ENCODE assay signal across 8 mouse cellular contexts in the genomic region with DNA sequence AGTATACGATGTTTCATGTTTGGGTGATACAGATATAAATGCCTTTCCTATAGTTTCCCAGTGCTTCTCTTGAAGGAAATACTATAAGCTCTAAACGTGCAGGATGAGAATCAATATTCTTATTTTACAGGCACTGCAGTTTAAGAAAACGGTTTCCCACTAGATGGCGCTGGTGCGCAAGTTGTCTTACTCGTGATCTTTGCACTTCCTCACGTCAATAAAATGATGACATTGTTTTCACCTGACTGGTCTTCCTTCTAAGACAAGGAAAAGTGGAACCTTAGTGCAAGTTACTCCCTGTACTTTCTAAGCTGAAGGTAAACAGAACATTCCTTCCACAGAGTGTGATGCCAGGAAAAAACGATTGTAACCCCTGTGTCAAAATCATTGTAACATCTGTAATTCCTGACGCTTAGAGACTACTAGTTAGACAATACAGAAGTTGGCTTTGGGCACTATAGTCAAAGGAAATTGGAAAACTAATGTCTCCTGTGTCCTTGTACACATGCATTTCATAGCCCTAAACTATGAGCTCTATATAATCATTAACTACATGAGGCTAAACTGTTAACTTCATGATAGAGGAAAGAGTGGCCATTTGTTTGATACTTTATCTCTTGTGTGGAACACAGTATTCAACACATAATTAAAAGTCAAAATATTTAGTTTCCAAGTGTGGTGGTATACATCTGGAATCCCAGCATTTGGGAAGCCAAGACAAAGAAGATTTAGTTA. TPM values are rescaled to one million over a fixed set of nuclear protein-coding genes. Genes with fewer than 3 reads are reported as not detected.
DNase-seq lines count a peak whose midpoint lies in the region; ATAC-seq and TF ChIP-seq lines count a peak whose summit lies in the region.

No protein-coding gene starts in this region.

- ATAC-seq in erythroid progenitor cell, adult 5-6 weeks (replicated peaks; ENCODE audit: low FRiP score, poor library complexity, severe bottlenecking), result no peak

- peak; percentile 93; the same call in 1 of the 2 replicates for TF ChIP-seq CTCF in layer of hippocampus, adult 2 months (conservative IDR thresholded peaks at IDR 0.05)

- no peak overlapping the region for H3K27ac ChIP-seq in layer of hippocampus, adult 2 months

- intact Hi-C loops in gastrocnemius, postnatal 14 days (cut with DNase I; ENCODE audit: low total_unique reads), result loop anchor here (5.0 to 10.0 kb wide), 2 partner anchors 113 to 250 kb away; no protein-coding TSS in a partner anchor

- no peak overlapping the region for H3K4me3 ChIP-seq in layer of hippocampus, adult 2 months

- peak; percentile 80 to 83 for DNase-seq in CD8-positive naive resting alpha-beta T cell, adult 2 months (ENCODE audit: low read depth in 2 of 2, low spot score in 2 of 2)
- DNase-seq in MN1 (ENCODE audit: low spot score), result peak; percentile 89
- DNase-seq in cerebellum, adult 9-10 months, result peak; percentile 87
- peak; percentile 68 for DNase-seq in gastrocnemius, postnatal 14 days
- DNase-seq in layer of hippocampus, adult 2 months (ENCODE audit: low spot score in 2 of 2), result peak; percentile 71 to 90
- peak; percentile 91 for DNase-seq in lung, postnatal 14 days
- DNase-seq in spleen, adult 12 weeks (ENCODE audit: low spot score), result peak; percentile 55

RNA-seq across cellular contexts. Expression of gene Rbm45, which starts 2.4 kb away (rescaled TPM):
- total RNA-seq in gastrocnemius, postnatal 14 days (2021), result 10 to 100 TPM; 14.6 to 15.2 TPM
- total RNA-seq in layer of hippocampus, adult 2 months (2021), result 10 to 100 TPM; 43.9 to 44.0 TPM
- total RNA-seq in erythroid progenitor cell, adult 5-6 weeks (2015; ENCODE audit: low replicate concordance), result 6.1 and 15.1 TPM in 2 replicates
- total RNA-seq in erythroid progenitor cell, adult 5-6 weeks (2017; ENCODE audit: low replicate concordance), result 10.5 and 19.3 TPM in 2 replicates

RNA-seq across cellular contexts. Expression of gene Cyct, which starts 7.1 kb away (rescaled TPM):
- not detected for total RNA-seq in gastrocnemius, postnatal 14 days (2021)
- total RNA-seq in layer of hippocampus, adult 2 months (2021), result not detected
- not detected in 2 replicates for total RNA-seq in erythroid progenitor cell, adult 5-6 weeks (2015; ENCODE audit: low replicate concordance)
- total RNA-seq in erythroid progenitor cell, adult 5-6 weeks (2017; ENCODE audit: low replicate concordance), result not detected in 2 replicates

RNA-seq across cellular contexts. Expression of gene Pde11a, which starts 28.8 kb away (rescaled TPM):
- under 1 TPM; 0.07 to 0.14 TPM for total RNA-seq in gastrocnemius, postnatal 14 days (2021)
- 10 to 100 TPM; 16.3 to 16.4 TPM for total RNA-seq in layer of hippocampus, adult 2 months (2021)
- not detected in 2 replicates for total RNA-seq in erythroid progenitor cell, adult 5-6 weeks (2015; ENCODE audit: low replicate concordance)
- not detected in 2 replicates for total RNA-seq in erythroid progenitor cell, adult 5-6 weeks (2017; ENCODE audit: low replicate concordance)

RNA-seq across cellular contexts. Expression of gene Osbpl6, which starts 39.0 kb away (rescaled TPM):
- 10 to 100 TPM; 16.1 to 20.3 TPM for total RNA-seq in gastrocnemius, postnatal 14 days (2021)
- total RNA-seq in layer of hippocampus, adult 2 months (2021), result 10 to 100 TPM; 59.0 to 63.3 TPM
- total RNA-seq in erythroid progenitor cell, adult 5-6 weeks (2015; ENCODE audit: low replicate concordance), result not detected in 2 replicates
- total RNA-seq in erythroid progenitor cell, adult 5-6 weeks (2017; ENCODE audit: low replicate concordance), result not detected in 2 replicates

Comparison
In these comparisons a context has a peak if more than half of its experiments do, and no peak if none do; other contexts are left out.
1. RNA of gene Pde11a, which starts 28.8 kb away (total RNA-seq): 16.3 to 16.4 TPM in layer of hippocampus, adult 2 months; 0.07 to 0.14 TPM in gastrocnemius, postnatal 14 days and not detected in erythroid progenitor cell, adult 5-6 weeks; every median in the first group is over 10 times any median in the second.
2. Peak in every context shown above with its lines, with median percentiles within 50 percentile points of each other: DNase-seq.